Mouse (Mus musculus) lung, postnatal 0 days (tissue): Measurements from ENCODE around the gene Gm49403. TPM values are rescaled to one million over a fixed set of nuclear protein-coding genes. Genes with fewer than 3 reads are reported as not detected.
"Not testable (repeated sequence)": the region's sequence is repeated elsewhere in the genome, so short reads cannot be mapped to it uniquely, and the experiment has no call there.

Experiments used
- ATAC-seq: fragments of 200-750 bp; cut with Nextera tagmentation; 2 replicates; pipeline ENCODE4 v1.8.0; 2017; ENCODE audit warnings: moderate library complexity
- DNase-seq: peaks from one replicate; pipeline ENCODE4 v3.0.0-alpha.2; 2016; ENCODE audit warnings: low spot score
- H3K27ac ChIP-seq: fragments of 300-500 bp; sonication (generic); 2 replicates; pipeline ENCODE4 v1.5.1; 2014; ENCODE audit warnings: antibody characterized with exemption, mild to moderate bottlenecking, low read length, mixed read lengths
- H3K27me3 ChIP-seq: fragments of 300-500 bp; sonication (generic); replicated peaks from 2 replicates; pipeline ENCODE4 v1.6.1; 2014; ENCODE audit warnings: low read length, mixed read lengths; ENCODE audit not compliant: insufficient read depth
- H3K36me3 ChIP-seq: fragments of 300-500 bp; sonication (generic); 2 replicates; pipeline ENCODE4 v1.6.1; 2014; ENCODE audit warnings: low read length, mixed read lengths; ENCODE audit not compliant: insufficient read depth
- H3K4me1 ChIP-seq: fragments of 300-500 bp; sonication (generic); 2 replicates; pipeline ENCODE4 v1.6.1; 2014; ENCODE audit warnings: antibody characterized with exemption, low read depth, low read length, mixed read lengths; ENCODE audit not compliant: insufficient read depth
- H3K4me2 ChIP-seq: fragments of 300-500 bp; sonication (generic); replicated peaks from 2 replicates; pipeline ENCODE4 v1.6.1; 2014; ENCODE audit warnings: low read depth, mild to moderate bottlenecking, low read length, moderate library complexity, mixed read lengths
- H3K4me3 ChIP-seq: fragments of 300-500 bp; sonication (generic); 2 replicates; pipeline ENCODE4 v1.5.1; 2014; ENCODE audit warnings: low read depth, low read length
- H3K9ac ChIP-seq: fragments of 300-500 bp; sonication (generic); replicated peaks from 2 replicates; pipeline ENCODE4 v1.6.1; 2014; ENCODE audit warnings: low read depth, mild to moderate bottlenecking
- H3K9me3 ChIP-seq: fragments of 300-500 bp; sonication (generic); 2 replicates; pipeline ENCODE4 v1.6.1; 2016; ENCODE audit warnings: low read length, mixed read lengths
- CTCF ChIP-seq: IDR thresholded peaks from 2 replicates; pipeline ENCODE4 v1.5.1; 2016; ENCODE audit warnings: antibody characterized with exemption, mild to moderate bottlenecking
- EP300 ChIP-seq: IDR thresholded peaks from 2 replicates; pipeline ENCODE4 v1.6.1; 2016; ENCODE audit warnings: antibody characterized with exemption, mild to moderate bottlenecking, control low read depth
- WGBS: fragments of 180-500 bp; shearing (Covaris S2); extraction: QIAGEN DNeasy Blood & Tissue Kit; methylation state at CpG from one replicate; pipeline ENCODE4 v1.1.7; 2014; 5-methylcytosine and 5-hydroxymethylcytosine counted together
- polyA plus RNA-seq: library from polyadenylated mRNA; unstranded; fragments of >200 nt; fragmentation: Nextera tagmentation; extraction: Ambion mirVana; gene quantifications from 2 replicates; pipeline ENCODE4 v1.2.1, GENCODE M21; 2015

Gene Gm49403
- polyA plus RNA-seq, 1 experiment from 2014 or later, result not detected

DNA sequence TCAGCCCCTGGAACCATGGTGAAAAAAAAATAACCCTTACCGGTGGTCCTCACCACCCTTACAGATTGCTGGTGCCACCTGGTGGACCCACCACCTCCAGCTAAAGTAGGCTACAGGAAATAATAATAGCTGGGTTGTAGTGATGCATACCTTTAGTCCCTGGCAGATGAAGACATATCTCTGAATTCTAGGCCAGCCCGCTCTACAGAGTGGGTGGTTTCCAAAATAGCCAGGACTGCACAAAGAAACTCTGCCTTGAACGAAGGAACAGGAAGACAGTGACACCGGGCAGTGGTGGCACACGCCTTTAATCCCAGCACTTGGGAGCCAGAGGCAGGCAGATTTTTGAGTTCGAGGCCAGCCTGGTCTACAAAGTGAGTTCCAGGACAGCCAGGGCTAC is 19.5 kb upstream of the Gm49403 start:
- ATAC-seq, result no peak
- Histone ChIP-seq H3K36me3 (no peaks in the 10 kb centered on the region), H3K9me3 (no peaks in the 10 kb centered on the region), H3K4me2 (no peak overlapping the region), H3K4me1 (no peaks in the 10 kb centered on the region), H3K27ac (no peak overlapping the region), H3K4me3 (no peak overlapping the region), H3K27me3 (no peaks in the 10 kb centered on the region), H3K9ac (no peak overlapping the region)
- no peak for TF ChIP-seq EP300
- no peak for TF ChIP-seq CTCF
- no peak for DNase-seq
- WGBS, result 81% methylated on average over 6 of the region's 6 CpGs

DNA sequence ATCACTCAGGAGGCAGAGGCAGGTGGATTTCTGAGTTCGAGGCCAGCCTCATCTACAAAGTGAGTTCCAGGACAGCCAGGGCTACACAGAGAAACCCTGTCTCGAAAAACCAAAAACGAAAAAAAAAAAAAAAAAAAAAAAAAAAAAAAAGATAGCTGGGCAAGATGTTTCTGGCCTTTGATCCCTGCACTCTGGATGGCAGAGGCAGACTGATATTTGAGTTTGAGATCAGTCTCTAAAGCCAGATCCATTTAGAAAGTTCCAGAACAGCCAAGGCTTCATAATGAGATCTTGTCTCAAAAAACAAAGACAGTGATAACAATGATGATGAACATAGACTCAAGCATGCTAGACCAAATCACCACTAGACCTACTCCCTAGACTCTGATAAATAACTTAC is 13.3 kb upstream of the Gm49403 start:
- not testable (repeated sequence) for H3K27ac ChIP-seq, H3K9me3 ChIP-seq, DNase-seq, H3K4me3 ChIP-seq, H3K9ac ChIP-seq, H3K36me3 ChIP-seq, H3K4me1 ChIP-seq, H3K27me3 ChIP-seq, ATAC-seq
- peak overlapping the region; percentile 72 for H3K4me2 ChIP-seq
- WGBS, result 73% methylated on average over 3 of the region's 3 CpGs

DNA sequence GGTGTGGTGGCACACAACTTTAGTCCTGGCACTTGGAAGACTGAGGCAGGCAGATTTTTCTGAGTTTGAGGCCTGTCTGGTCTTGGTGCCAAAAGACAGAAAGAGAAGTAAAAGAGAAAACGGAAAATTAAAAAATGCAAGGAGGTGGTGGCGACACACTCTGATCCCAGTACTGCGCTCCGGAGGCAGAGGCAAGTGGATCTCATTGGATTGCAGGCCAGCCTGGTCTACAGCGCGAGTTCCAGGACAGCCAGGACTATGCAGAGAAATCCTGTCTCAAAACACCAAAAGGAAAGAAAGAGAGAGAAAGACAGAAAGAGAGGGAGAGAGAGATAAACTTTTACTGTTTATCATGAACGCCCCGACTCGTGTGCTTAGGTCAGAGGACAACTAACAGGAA is 12.9 kb upstream of the Gm49403 start:
- DNase-seq, result no peak
- H3K27me3 ChIP-seq, result no peaks in the 10 kb centered on the region
- H3K9me3 ChIP-seq, result no peaks in the 10 kb centered on the region
- 29% methylated on average over 9 of the region's 9 CpGs for WGBS
- peaks cover 8% of the 10 kb centered on the region; the same call in 1 of the 2 replicates for H3K36me3 ChIP-seq
- peak overlapping the region; percentile 95 for H3K4me3 ChIP-seq
- H3K27ac ChIP-seq, result peak overlapping the region; percentile 65
- H3K4me1 ChIP-seq, result peaks cover 6% of the 10 kb centered on the region; the same call in 1 of the 2 replicates
- H3K9ac ChIP-seq, result peak overlapping the region; percentile 62
- H3K4me2 ChIP-seq, result peak overlapping the region; percentile 72
- no peak for TF ChIP-seq CTCF
- no peak for TF ChIP-seq EP300
- ATAC-seq, result peak; percentile 18

DNA sequence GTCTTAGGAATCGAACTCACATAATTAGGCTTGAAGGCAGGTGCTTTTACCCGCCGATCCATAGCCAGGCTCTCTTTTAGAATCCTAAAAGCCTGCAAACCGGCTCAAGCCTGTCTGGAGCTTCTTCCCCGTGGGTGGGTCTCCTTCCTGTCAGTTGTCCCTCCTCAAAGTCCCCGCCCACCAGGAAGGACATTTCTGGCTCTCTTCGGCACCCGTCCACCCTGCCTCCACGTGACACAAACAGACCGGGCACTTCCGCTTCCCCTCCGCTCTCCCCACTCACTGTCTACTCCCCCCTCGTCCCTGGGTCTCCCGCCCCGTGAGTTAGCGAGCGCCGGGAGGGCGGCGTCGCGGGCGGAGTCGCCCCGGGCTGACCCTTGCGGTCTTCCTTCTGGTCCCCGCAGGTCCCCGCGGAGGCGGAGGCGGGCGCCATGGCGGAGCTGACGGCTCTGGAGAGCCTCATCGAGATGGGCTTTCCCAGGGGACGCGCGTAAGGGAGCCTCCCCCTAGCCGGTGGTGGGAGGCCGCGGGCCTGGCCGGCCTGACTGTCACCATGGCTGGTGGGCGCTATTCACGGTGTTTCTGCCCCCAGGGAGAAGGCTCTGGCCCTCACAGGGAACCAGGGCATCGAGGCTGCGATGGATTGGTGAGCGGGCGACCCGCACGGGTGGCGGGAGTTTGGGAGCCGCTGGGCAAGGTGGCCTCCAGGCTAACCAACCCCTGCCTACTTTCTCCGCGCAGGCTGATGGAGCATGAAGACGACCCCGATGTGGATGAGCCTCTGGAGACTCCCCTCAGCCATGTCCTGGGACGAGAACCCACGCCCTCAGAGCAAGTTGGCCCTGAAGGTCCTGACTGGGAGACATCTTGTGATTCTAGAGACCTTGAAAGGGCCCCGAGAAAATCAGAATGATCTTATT is 12.2 kb upstream of the Gm49403 start, which contains the start of gene Ubxn1:
Gene Ubxn1 (plus strand): TSS at position 230 of the 920 bp plus-strand sequence.
- WGBS, result under 1% methylated on average over 54 of the region's 59 CpGs
- Histone ChIP-seq H3K4me2 (peak within 1 kb of the TSS; percentile 72), H3K27me3 (no peaks in the 10 kb centered on the region), H3K4me1 (peaks cover 6% of the 10 kb centered on the region; the same call in 1 of the 2 replicates), H3K4me3 (peak within 1 kb of the TSS; percentile 95), H3K36me3 (peaks cover 8% of the 10 kb centered on the region; the same call in 1 of the 2 replicates), H3K9me3 (no peaks in the 10 kb centered on the region), H3K9ac (peak within 1 kb of the TSS; percentile 92), H3K27ac (peak within 1 kb of the TSS; percentile 87)
- DNase-seq (peak; percentile 99), ATAC-seq (peak; percentile 99)
- TF ChIP-seq EP300 (peak; percentile 80), CTCF (0 out of 2 replicates have a peak, but pooled peaks have one; percentile 1)

DNA sequence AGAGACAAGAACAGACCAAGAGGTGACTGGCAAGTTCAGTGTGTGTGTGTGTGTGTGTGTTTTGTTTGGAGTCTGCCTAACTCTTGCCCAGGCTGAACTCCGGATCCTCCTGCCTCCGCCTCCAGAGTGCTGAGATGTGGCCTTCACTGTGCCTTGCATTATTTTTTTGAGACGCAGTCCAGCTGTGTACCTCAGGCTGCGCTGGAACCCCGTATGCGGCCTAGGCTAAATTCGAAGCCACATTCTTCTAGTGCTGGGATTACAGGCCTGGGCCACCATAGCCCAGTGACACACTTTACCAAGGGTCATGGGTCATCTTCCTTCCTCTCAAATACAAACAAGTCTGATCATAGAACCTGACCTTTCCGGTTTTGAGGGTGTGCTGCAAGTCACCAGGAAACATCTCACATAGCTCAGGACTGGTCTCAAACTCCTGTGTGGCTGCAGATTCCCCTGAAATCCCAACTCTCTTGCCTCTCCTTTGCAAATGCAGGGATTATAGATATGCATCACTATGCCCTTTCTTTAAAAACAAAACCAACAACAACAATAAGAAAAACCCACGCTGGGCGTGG is 11.4 kb upstream of the Gm49403 start:
- H3K4me1 ChIP-seq, result peaks cover 6% of the 10 kb centered on the region; the same call in 1 of the 2 replicates
- ATAC-seq (no peak), DNase-seq (no peak)
- TF ChIP-seq CTCF (no peak), EP300 (no peak)
- peak overlapping the region; percentile 72 for H3K4me2 ChIP-seq
- H3K9me3 ChIP-seq, result no peaks in the 10 kb centered on the region
- peak overlapping the region; percentile 87 for H3K27ac ChIP-seq
- peak overlapping the region; percentile 95 for H3K4me3 ChIP-seq
- H3K27me3 ChIP-seq, result no peaks in the 10 kb centered on the region
- peak overlapping the region; percentile 92 for H3K9ac ChIP-seq
- WGBS, result 60% methylated on average over 10 of the region's 10 CpGs
- H3K36me3 ChIP-seq, result peaks cover 8% of the 10 kb centered on the region; the same call in 1 of the 2 replicates

DNA sequence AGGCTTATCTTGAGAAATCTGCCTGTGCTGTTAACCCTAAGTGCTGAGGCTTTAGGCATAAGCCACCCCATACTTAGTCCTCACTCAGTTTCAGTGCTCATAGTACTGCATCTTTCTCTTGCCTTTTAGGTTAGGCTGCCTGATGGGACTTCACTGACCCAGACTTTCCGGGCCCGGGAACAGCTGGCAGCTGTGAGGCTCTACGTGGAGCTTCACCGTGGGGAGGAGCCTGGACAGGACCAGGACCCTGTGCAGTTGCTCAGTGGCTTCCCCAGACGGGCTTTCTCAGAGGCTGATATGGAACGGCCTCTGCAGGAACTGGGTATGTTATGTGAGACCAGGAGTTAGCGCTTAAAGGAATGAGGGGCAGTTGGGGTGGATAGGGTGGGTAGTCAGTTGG is 8.7 kb upstream of the Gm49403 start:
- Histone ChIP-seq H3K4me1 (peaks cover 6% of the 10 kb centered on the region; the same call in 1 of the 2 replicates), H3K36me3 (peaks cover 8% of the 10 kb centered on the region; the same call in 1 of the 2 replicates), H3K27me3 (no peaks in the 10 kb centered on the region), H3K9me3 (no peaks in the 10 kb centered on the region), H3K4me2 (no peak overlapping the region), H3K27ac (no peak overlapping the region), H3K9ac (no peak overlapping the region), H3K4me3 (no peak overlapping the region)
- 94% methylated on average over 7 of the region's 7 CpGs for WGBS
- DNase-seq (no peak), ATAC-seq (no peak)
- TF ChIP-seq EP300 (no peak), CTCF (no peak)
